Mouse (Mus musculus): ENCODE measurements around the gene Zdhhc14. TPM values are rescaled to one million over a fixed set of nuclear protein-coding genes. Genes with fewer than 3 reads are reported as not detected.
A peak's percentile ranks its signal among the peaks of the same experiment; 100 is the strongest.
"Not testable (repeated sequence)": the region's sequence is repeated elsewhere in the genome, so short reads cannot be mapped to it uniquely, and the experiment has no call there.

The Zdhhc14 gene
- polyA plus RNA-seq, 2 experiments, result 2.6 to 5.8 TPM

DNA sequence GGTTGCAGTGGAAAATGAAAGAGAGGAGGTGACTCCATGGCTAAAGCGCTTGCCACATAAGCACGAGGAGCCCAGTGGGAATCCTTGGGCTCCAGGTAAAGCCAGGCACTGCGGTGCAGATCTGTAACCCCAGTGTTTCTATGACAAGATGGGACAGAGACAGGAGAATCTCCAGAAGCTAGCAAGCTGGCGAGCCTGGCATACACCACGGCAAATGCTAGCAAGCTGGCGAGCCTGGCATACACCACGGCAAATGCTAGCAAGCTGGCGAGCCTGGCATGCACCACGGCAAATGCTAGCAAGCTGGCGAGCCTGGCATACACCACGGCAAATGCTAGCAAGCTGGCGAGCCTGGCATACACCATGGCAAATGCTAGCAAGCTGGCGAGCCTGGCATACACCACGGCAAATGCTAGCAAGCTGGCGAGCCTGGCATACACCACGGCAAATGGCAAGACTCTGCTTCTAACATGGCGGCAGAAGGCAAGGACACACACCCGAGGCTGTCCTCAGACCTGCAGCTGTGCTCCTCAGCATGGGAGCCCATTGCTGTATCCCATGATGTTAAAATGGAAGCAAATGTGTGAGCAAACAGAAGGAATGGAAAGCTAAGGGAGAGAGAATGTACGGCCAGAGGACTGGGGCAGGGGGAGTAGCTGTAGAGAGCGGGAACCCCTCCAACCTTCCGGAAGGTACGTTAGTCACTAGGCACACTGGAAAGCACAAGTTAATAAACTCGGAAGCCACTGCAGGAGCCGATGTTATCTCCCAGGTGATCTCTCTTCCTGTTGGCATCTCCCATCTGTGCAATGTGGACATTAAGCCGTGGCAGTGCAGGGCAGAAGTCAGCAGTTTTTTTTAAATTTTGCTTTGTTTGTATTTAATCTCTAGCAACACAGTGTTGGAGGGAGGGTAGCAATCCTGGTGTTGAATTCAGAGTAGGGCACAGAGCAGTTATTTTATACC is 129.6 kb downstream of the Zdhhc14 start:
- Histone ChIP-seq H3K27ac (no peak overlapping the region), H3K9ac (replicated peaks) (no peak overlapping the region), H3K4me2 (ENCODE audit: low read depth) (no peak overlapping the region), H3K4me3 (ENCODE audit: insufficient read depth in 1 of 2, low read depth in 2 of 2, low read length in 2 of 2) (no peak overlapping the region), H3K4me1 (replicated peaks; ENCODE audit: control insufficient read depth in 2 of 2, insufficient read depth in 2 of 2, low read length in 1 of 2) (peaks cover 25 to 33% of the 10 kb centered on the region in 2 experiments), H3K27me3 (ENCODE audit: control insufficient read depth, insufficient read depth, low read length) (no peaks in the 10 kb centered on the region), H3K9me3 (ENCODE audit: control insufficient read depth, low read length) (no peaks in the 10 kb centered on the region), H3K36me3 (replicated peaks; ENCODE audit: control insufficient read depth, insufficient read depth, low read depth) (no peaks in the 10 kb centered on the region)
- WGBS (ENCODE audit: insufficient replicate concordance), result 80% methylated on average over 25 of the region's 25 CpGs
- TF ChIP-seq CTCF (IDR thresholded peaks at IDR 0.05; ENCODE audit: low read depth), result no peak
- no peak for TF ChIP-seq EP300 (IDR thresholded peaks at IDR 0.05; ENCODE audit: low read depth)
- ATAC-seq (ENCODE audit: insufficient read depth) (no peak), DNase-seq (ENCODE audit: low read depth in 3 of 3, low spot score in 3 of 3) (no peak)

DNA sequence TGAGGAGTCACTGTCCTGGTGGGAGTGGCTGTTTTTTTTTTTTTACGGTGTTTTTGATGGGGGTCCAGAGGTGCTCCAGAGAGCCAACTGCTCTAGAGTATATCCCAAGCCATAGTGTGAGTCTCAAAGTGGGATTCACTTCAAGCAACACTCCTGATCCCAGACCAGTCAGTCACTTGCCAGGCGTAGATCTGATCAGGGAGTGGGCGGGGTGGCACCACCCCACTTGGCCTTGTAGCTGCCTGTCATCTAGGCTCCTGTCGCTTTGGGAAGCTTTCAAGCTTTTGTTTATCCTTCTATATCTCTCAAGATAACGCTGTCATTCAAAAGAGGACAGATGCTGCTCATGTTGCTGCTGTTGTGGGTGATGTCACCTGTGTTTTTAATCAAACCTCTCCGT is 130.4 kb downstream of the Zdhhc14 start:
- no peak overlapping the region for H3K27ac ChIP-seq
- peaks cover 25 to 33% of the 10 kb centered on the region in 2 experiments for H3K4me1 ChIP-seq (replicated peaks; ENCODE audit: control insufficient read depth in 2 of 2, insufficient read depth in 2 of 2, low read length in 1 of 2)
- no peak overlapping the region for H3K9ac ChIP-seq (replicated peaks)
- H3K36me3 ChIP-seq (replicated peaks; ENCODE audit: control insufficient read depth, insufficient read depth, low read depth), result no peaks in the 10 kb centered on the region
- no peak overlapping the region for H3K4me2 ChIP-seq (ENCODE audit: low read depth)
- H3K9me3 ChIP-seq (ENCODE audit: control insufficient read depth, low read length), result no peaks in the 10 kb centered on the region
- WGBS (ENCODE audit: insufficient replicate concordance), result 48% methylated on average over 6 of the region's 6 CpGs
- TF ChIP-seq EP300 (IDR thresholded peaks at IDR 0.05; ENCODE audit: low read depth) (no peak), CTCF (IDR thresholded peaks at IDR 0.05; ENCODE audit: low read depth) (no peak)
- H3K4me3 ChIP-seq (ENCODE audit: insufficient read depth in 1 of 2, low read depth in 2 of 2, low read length in 2 of 2), result no peak overlapping the region
- ATAC-seq (ENCODE audit: insufficient read depth), result peak; percentile 59; the same call in 1 of the 2 replicates
- DNase-seq (ENCODE audit: low read depth in 3 of 3, low spot score in 3 of 3), result peak in 1 of 3 experiments; percentile 13
- no peaks in the 10 kb centered on the region for H3K27me3 ChIP-seq (ENCODE audit: control insufficient read depth, insufficient read depth, low read length)

DNA sequence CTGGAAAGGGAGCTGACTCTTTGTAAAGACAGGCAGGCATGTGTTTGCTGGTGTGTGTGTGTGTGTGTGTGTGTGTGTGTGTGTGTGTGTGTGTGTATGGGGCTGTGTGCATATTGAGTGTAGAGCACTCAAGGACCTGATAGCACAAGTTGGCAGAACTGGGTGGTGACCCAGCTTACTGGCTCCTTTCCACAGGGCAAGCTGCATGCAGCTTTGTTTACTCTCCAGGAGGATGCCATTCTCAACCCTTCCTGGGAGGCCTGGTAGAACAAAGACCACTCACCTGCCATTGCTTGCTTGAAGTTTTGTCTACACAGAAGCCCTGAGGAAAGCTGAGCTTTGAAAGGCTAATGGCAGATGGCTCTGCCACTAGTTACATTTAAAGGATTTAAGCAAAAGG is 130.8 kb downstream of the Zdhhc14 start:
- DNase-seq (ENCODE audit: low read depth in 3 of 3, low spot score in 3 of 3) (no peak), ATAC-seq (ENCODE audit: insufficient read depth) (no peak)
- no peak for TF ChIP-seq CTCF (IDR thresholded peaks at IDR 0.05; ENCODE audit: low read depth)
- TF ChIP-seq EP300 (IDR thresholded peaks at IDR 0.05; ENCODE audit: low read depth), result no peak
- Histone ChIP-seq H3K9me3 (ENCODE audit: control insufficient read depth, low read length) (no peaks in the 10 kb centered on the region), H3K36me3 (replicated peaks; ENCODE audit: control insufficient read depth, insufficient read depth, low read depth) (no peaks in the 10 kb centered on the region), H3K27me3 (ENCODE audit: control insufficient read depth, insufficient read depth, low read length) (no peaks in the 10 kb centered on the region), H3K4me1 (replicated peaks; ENCODE audit: control insufficient read depth in 2 of 2, insufficient read depth in 2 of 2, low read length in 1 of 2) (peaks cover 25 to 33% of the 10 kb centered on the region in 2 experiments), H3K4me2 (ENCODE audit: low read depth) (no peak overlapping the region), H3K9ac (replicated peaks) (no peak overlapping the region), H3K27ac (no peak overlapping the region), H3K4me3 (ENCODE audit: insufficient read depth in 1 of 2, low read depth in 2 of 2, low read length in 2 of 2) (no peak overlapping the region)

DNA sequence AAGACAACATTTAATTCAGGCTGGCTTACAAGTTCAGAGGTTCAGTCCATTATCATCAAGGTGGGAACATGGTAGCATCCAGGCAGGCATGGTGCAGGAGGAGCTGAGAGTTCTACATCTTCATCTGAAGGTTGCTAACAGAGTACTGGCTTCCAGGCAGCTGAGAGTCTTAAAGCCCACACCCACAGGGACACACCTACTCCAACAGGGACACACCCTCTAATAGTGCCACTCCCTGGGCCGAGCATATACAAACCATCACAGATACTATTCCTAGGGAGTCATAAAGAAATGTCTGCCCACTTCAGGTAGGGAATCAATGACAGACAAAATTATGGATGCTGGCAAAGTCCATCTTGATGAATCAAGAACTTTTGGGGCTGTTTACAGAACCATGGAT is 132.5 kb downstream of the Zdhhc14 start:
- H3K4me2 ChIP-seq (ENCODE audit: low read depth), result peak overlapping the region; percentile 25

DNA sequence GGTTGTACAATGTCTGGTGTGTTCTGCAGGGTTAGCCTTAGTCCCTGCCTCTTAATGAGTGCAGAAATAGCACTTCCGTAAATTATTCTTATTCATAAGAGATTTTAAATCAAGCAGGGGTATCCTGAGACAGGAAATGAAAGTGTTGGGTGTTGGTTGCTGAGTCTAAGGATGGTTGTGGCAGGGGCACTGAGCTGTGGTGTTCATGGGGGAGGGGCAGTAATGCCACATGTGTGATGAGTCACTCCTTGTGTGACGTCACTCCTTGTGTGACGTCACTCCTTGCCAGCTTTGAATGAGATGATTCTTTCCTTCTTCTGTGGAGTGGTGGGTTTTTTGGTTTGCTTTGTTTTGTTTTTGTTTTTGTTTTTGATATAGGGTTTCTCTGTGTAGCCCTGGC is 134.0 kb downstream of the Zdhhc14 start:
- Histone ChIP-seq H3K9ac (replicated peaks) (no peak overlapping the region), H3K4me1 (replicated peaks; ENCODE audit: control insufficient read depth in 2 of 2, insufficient read depth in 2 of 2, low read length in 1 of 2) (peaks cover 25 to 33% of the 10 kb centered on the region in 2 experiments), H3K4me3 (ENCODE audit: insufficient read depth in 1 of 2, low read depth in 2 of 2, low read length in 2 of 2) (no peak overlapping the region), H3K4me2 (ENCODE audit: low read depth) (no peak overlapping the region), H3K9me3 (ENCODE audit: control insufficient read depth, low read length) (no peaks in the 10 kb centered on the region), H3K27ac (no peak overlapping the region), H3K27me3 (ENCODE audit: control insufficient read depth, insufficient read depth, low read length) (no peaks in the 10 kb centered on the region), H3K36me3 (replicated peaks; ENCODE audit: control insufficient read depth, insufficient read depth, low read depth) (no peaks in the 10 kb centered on the region)
- TF ChIP-seq EP300 (IDR thresholded peaks at IDR 0.05; ENCODE audit: low read depth) (no peak), CTCF (IDR thresholded peaks at IDR 0.05; ENCODE audit: low read depth) (no peak)
- DNase-seq (ENCODE audit: low read depth in 3 of 3, low spot score in 3 of 3), result no peak
- WGBS (ENCODE audit: insufficient replicate concordance), result 50% methylated on average over 3 of the region's 3 CpGs
- no peak for ATAC-seq (ENCODE audit: insufficient read depth)

More for the DNA sequence above, 132.5 kb downstream of the Zdhhc14 start:
- H3K36me3 ChIP-seq (replicated peaks; ENCODE audit: control insufficient read depth, insufficient read depth, low read depth); H3K27ac ChIP-seq; H3K4me3 ChIP-seq (ENCODE audit: insufficient read depth in 1 of 2, low read depth in 2 of 2, low read length in 2 of 2); H3K9ac ChIP-seq (replicated peaks); H3K27me3 ChIP-seq (ENCODE audit: control insufficient read depth, insufficient read depth, low read length); H3K9me3 ChIP-seq (ENCODE audit: control insufficient read depth, low read length): not testable (repeated sequence)
- H3K4me1 ChIP-seq (replicated peaks; ENCODE audit: control insufficient read depth in 2 of 2, insufficient read depth in 2 of 2, low read length in 1 of 2), result peaks cover 25 to 33% of the 10 kb centered on the region in 2 experiments
- ATAC-seq (ENCODE audit: insufficient read depth) (peak; percentile 71), DNase-seq (ENCODE audit: low read depth in 3 of 3, low spot score in 3 of 3) (peak in 1 of 3 experiments; percentile 32)
- WGBS (ENCODE audit: insufficient replicate concordance), result 19% methylated on average over 1 of the region's 1 CpGs
